Mouse (Mus musculus) midbrain, embryonic 15.5 days (tissue): ENCODE data around the gene Srxn1. TPM values are rescaled to one million over a fixed set of nuclear protein-coding genes. Genes with fewer than 3 reads are reported as not detected.
A peak's percentile ranks its signal among the peaks of the same experiment; 100 is the strongest.

Experiments
- ATAC-seq: fragments of 200-750 bp; cut with Nextera tagmentation; replicated peaks from 2 replicates; pipeline ENCODE4 v1.8.0; 2017; ENCODE audit warnings: moderate TSS enrichment
- H3K27ac ChIP-seq: fragments of 300-500 bp; sonication (generic); 2 replicates; pipeline ENCODE4 v1.5.1; 2015; ENCODE audit warnings: mild to moderate bottlenecking, inconsistent platforms
- H3K27me3 ChIP-seq: fragments of 300-500 bp; sonication (generic); replicated peaks from 2 replicates; pipeline ENCODE4 v1.6.1; 2015; ENCODE audit warnings: inconsistent platforms
- H3K36me3 ChIP-seq: fragments of 300-500 bp; sonication (generic); replicated peaks from 2 replicates; pipeline ENCODE4 v1.6.1; 2015; ENCODE audit warnings: inconsistent platforms
- H3K4me1 ChIP-seq: fragments of 300-500 bp; sonication (generic); 2 replicates; pipeline ENCODE4 v1.6.1; 2015; ENCODE audit warnings: inconsistent platforms
- H3K4me2 ChIP-seq: fragments of 300-500 bp; sonication (generic); 2 replicates; pipeline ENCODE4 v1.6.1; 2015; ENCODE audit warnings: inconsistent platforms, mild to moderate bottlenecking, moderate library complexity
- H3K4me3 ChIP-seq: fragments of 300-500 bp; sonication (generic); 2 replicates; pipeline ENCODE4 v1.5.1; 2015; ENCODE audit warnings: mild to moderate bottlenecking, inconsistent platforms
- H3K9ac ChIP-seq: fragments of 300-500 bp; sonication (generic); 2 replicates; pipeline ENCODE4 v1.6.1; 2015; ENCODE audit warnings: mild to moderate bottlenecking, inconsistent platforms
- H3K9me3 ChIP-seq: fragments of 300-500 bp; sonication (generic); 2 replicates; pipeline ENCODE4 v1.6.1; 2016; ENCODE audit warnings: inconsistent platforms
- whole genome bisulfite sequencing: fragments of 180-500 bp; shearing (Covaris S2); methylation state at CpG from one replicate; pipeline ENCODE4 v1.1.7; 2015; ENCODE audit warnings: mixed read lengths; 5-methylcytosine and 5-hydroxymethylcytosine counted together
- polyA plus RNA-seq: library from polyadenylated mRNA; unstranded; fragments of >200 nt; fragmentation: Nextera tagmentation; extraction: Ambion mirVana; gene quantifications from 2 replicates; pipeline ENCODE4 v1.2.1, GENCODE M21; 2015

Srxn1 gene
- polyA plus RNA-seq, 1 experiment from 2014 or later: 21.5 TPM

- Histone ChIP-seq H3K9me3 (no peaks in the 10 kb centered on the region), H3K27ac (peak within 1 kb of the TSS; percentile 95), H3K4me1 (peaks cover 51% of the 10 kb centered on the region), H3K4me3 (peak within 1 kb of the TSS; percentile 75), H3K36me3 (no peaks in the 10 kb centered on the region), H3K27me3 (no peaks in the 10 kb centered on the region; the same call in 1 of the 2 replicates), H3K4me2 (peak within 1 kb of the TSS; percentile 84), H3K9ac (peak within 1 kb of the TSS; percentile 96)
- 0% methylated on average over 24 of the region's 24 CpGs for WGBS
- peak; percentile 59 for ATAC-seq
Measured at GRCm38 (mm10) chr2:152080685-152081541, 24.4 kb upstream of the Srxn1 start, which contains the start of gene Scrt2. Scrt2 (plus strand) TSS chr2:152081529.

DNA sequence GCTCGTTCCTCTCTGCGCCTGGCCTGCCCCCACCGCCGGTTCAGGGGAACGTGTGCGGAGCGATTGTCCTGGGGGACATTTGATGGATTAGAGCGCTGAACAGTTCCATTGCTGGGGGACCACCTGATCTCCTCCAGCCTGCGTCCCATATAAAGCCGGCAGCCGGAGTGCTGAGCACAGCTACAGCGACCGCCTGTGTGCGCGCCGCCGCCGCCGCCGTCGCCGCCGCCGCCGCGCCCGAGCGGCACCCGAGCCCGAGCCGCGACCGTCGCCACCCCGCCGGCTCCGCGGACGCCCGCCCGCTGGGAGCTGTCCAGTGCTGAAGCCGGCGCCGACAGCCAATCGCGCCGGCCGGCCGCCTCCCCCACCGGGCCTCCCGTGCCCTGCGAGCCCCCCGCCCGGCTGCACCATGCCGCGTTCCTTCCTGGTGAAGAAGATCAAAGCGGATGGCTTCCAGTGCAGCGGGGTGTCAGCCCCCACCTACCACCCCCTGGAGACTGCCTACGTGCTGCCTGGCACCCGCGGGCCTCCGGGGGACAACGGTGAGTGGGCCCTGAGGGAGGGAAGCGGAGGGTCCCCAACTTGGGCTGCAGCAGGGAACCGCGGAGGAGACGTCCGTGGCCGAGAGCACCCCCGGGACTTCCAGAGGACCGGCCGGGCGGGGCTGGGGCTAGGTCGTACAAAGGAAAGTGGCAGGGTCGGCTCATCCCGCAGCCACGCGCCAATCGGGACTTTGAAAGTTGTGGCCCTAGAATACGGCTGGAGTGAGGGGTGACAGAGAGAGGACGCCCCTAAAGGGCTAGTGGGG lies 23.5 kb upstream of the Srxn1 start:
- Histone ChIP-seq H3K27ac (peak overlapping the region; percentile 95), H3K36me3 (no peaks in the 10 kb centered on the region), H3K27me3 (no peaks in the 10 kb centered on the region; the same call in 1 of the 2 replicates), H3K4me1 (peaks cover 60% of the 10 kb centered on the region), H3K4me2 (peak overlapping the region; percentile 84), H3K9ac (peak overlapping the region; percentile 96), H3K9me3 (no peaks in the 10 kb centered on the region), H3K4me3 (peak overlapping the region; percentile 75)
- peak; percentile 79 for ATAC-seq
- under 1% methylated on average over 77 of the region's 81 CpGs for WGBS

GRCm38 (mm10) chr2:152082456-152083285 lies 22.6 kb upstream of the Srxn1 start:
- peak overlapping the region; percentile 95 for H3K27ac ChIP-seq
- H3K9ac ChIP-seq: peak overlapping the region; percentile 96
- no peaks in the 10 kb centered on the region for H3K9me3 ChIP-seq
- no peaks in the 10 kb centered on the region for H3K27me3 ChIP-seq
- peak overlapping the region; percentile 84 for H3K4me2 ChIP-seq
- H3K36me3 ChIP-seq: no peaks in the 10 kb centered on the region
- peak; percentile 5; the same call in 1 of the 2 replicates for ATAC-seq
- peak overlapping the region; percentile 75 for H3K4me3 ChIP-seq
- H3K4me1 ChIP-seq: peaks cover 69% of the 10 kb centered on the region
- 12% methylated on average over 7 of the region's 7 CpGs for WGBS

DNA sequence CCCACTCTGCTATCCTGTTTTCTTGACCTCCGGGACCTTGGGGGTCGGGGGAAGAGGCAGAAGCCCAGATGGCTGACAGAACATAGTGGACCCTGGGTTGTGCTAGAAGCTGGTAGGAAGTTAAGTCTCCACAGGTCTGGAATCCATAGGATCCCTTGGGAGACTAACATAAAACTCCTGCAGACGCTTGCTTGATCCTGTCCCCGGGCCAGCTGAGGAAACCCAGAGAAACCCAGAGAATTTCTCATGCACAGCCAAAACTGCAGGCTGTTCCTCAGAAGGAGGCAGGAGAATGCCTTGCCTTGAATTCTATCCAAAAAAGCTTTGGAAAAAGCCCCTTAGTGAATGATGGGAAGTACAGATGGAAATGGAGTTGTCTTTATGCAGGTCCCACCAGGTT lies 21.9 kb upstream of the Srxn1 start:
- 42% methylated on average over 4 of the region's 4 CpGs for WGBS
- H3K4me3 ChIP-seq: peak overlapping the region; percentile 75
- no peak for ATAC-seq
- peak overlapping the region; percentile 84 for H3K4me2 ChIP-seq
- no peaks in the 10 kb centered on the region for H3K9me3 ChIP-seq
- H3K27ac ChIP-seq: peak overlapping the region; percentile 95
- no peaks in the 10 kb centered on the region for H3K27me3 ChIP-seq
- H3K9ac ChIP-seq: peak overlapping the region; percentile 96
- no peaks in the 10 kb centered on the region for H3K36me3 ChIP-seq
- peaks cover 76% of the 10 kb centered on the region for H3K4me1 ChIP-seq

- Histone ChIP-seq H3K27me3 (no peaks in the 10 kb centered on the region), H3K27ac (peak overlapping the region; percentile 95), H3K4me2 (peak overlapping the region; percentile 84), H3K9me3 (no peaks in the 10 kb centered on the region), H3K4me1 (peaks cover 69% of the 10 kb centered on the region), H3K4me3 (peak overlapping the region; percentile 75), H3K9ac (peak overlapping the region; percentile 96), H3K36me3 (no peaks in the 10 kb centered on the region)
- no peak for ATAC-seq
- WGBS: 15% methylated on average over 6 of the region's 6 CpGs
Measured at GRCm38 (mm10) chr2:152084298-152084697, 21.0 kb upstream of the Srxn1 start.

GRCm38 (mm10) chr2:152085414-152085813 lies 19.9 kb upstream of the Srxn1 start:
- WGBS: 81% methylated on average over 6 of the region's 6 CpGs
- no peaks in the 10 kb centered on the region for H3K27me3 ChIP-seq
- peak overlapping the region; percentile 84 for H3K4me2 ChIP-seq
- ATAC-seq: no peak
- H3K9me3 ChIP-seq: no peaks in the 10 kb centered on the region
- no peak overlapping the region for H3K9ac ChIP-seq
- H3K4me3 ChIP-seq: peak overlapping the region; percentile 75
- 0 out of 2 replicates have a peak overlapping the region, but pooled peaks have one; percentile 95 for H3K27ac ChIP-seq
- peaks cover 59% of the 10 kb centered on the region for H3K4me1 ChIP-seq
- no peaks in the 10 kb centered on the region for H3K36me3 ChIP-seq

DNA sequence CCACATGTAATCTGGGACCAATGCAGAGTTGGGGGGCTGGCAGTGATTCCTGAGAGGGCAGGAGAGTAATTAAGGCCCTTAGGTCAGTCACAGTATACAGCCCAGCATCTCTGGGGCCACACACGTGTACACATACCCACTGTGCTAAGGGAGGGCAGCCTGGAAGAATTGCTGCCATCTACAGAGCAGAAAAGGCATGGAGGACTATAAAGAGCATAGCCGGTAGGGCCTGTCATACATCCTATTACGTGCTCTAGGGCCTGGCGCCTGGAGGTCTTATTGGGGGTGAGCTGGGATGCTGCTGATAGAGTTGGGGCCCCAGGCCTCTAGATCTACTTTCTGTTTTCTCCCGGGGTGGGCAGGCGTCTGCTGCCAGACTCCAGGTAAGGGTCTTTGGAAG lies 18.9 kb upstream of the Srxn1 start:
- H3K4me1 ChIP-seq: peaks cover 65% of the 10 kb centered on the region
- 47% methylated on average over 6 of the region's 6 CpGs for WGBS
- peak overlapping the region; percentile 84 for H3K4me2 ChIP-seq
- no peaks in the 10 kb centered on the region for H3K36me3 ChIP-seq
- 0 out of 2 replicates have a peak overlapping the region, but pooled peaks have one; percentile 9 for H3K4me3 ChIP-seq
- ATAC-seq: no peak
- no peak overlapping the region for H3K27ac ChIP-seq
- no peaks in the 10 kb centered on the region for H3K9me3 ChIP-seq
- no peaks in the 10 kb centered on the region for H3K27me3 ChIP-seq
- H3K9ac ChIP-seq: peak overlapping the region; percentile 10; the same call in 1 of the 2 replicates

DNA sequence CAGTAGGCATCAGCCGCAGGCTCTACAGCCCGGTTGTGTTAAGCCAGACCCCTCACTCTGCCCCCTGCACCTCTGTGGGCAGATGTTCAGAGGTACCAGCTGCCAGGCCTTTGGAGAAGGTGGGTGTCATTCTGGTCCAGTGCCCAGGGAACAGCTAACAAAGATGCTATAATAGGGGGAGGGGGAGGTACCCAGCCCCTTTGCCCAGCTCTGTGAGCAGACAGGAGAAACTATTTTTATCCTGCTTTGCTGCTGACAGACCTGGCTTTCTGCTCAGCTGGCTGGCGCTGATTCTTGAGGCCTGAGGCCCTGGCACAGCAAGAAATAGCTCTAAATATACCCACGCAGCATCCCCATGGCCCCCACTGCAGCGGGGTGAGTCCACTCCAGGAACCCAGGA lies 18.2 kb upstream of the Srxn1 start:
- Histone ChIP-seq H3K4me2 (peak overlapping the region; percentile 84), H3K4me3 (no peak overlapping the region), H3K27me3 (no peaks in the 10 kb centered on the region), H3K36me3 (no peaks in the 10 kb centered on the region), H3K9me3 (no peaks in the 10 kb centered on the region), H3K4me1 (peaks cover 69% of the 10 kb centered on the region), H3K9ac (no peak overlapping the region; the same call in 1 of the 2 replicates), H3K27ac (0 out of 2 replicates have a peak overlapping the region, but pooled peaks have one; percentile 22)
- no peak for ATAC-seq
- WGBS: 68% methylated on average over 5 of the region's 5 CpGs

DNA sequence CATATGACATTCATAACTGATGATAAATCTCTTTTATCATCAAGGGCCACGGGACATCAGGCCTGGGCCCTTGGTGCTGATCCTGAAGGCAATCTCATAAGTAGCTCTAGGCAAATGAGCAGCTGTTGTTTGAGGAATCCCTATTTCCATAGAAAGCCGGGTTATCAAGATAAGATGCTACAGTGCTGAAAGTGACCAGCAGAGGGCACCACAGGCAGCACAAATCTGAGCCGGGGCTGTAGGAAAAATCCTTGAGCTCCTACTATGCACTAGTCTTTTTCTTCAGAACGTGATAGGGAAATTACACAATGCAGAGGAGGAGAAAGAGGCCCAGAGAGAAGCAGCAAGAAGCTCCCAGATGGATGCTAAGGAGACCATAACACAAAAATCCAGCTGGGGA lies 16.2 kb upstream of the Srxn1 start:
- Histone ChIP-seq H3K9ac (no peak overlapping the region), H3K36me3 (no peaks in the 10 kb centered on the region), H3K27ac (no peak overlapping the region), H3K4me2 (no peak overlapping the region), H3K4me1 (peaks cover 72% of the 10 kb centered on the region), H3K4me3 (no peak overlapping the region), H3K9me3 (no peaks in the 10 kb centered on the region), H3K27me3 (0 out of 2 replicates have a peak, but pooled peaks cover 3% of the 10 kb centered on the region)
- ATAC-seq: no peak
- 5% methylated on average over 4 of the region's 4 CpGs for WGBS

DNA sequence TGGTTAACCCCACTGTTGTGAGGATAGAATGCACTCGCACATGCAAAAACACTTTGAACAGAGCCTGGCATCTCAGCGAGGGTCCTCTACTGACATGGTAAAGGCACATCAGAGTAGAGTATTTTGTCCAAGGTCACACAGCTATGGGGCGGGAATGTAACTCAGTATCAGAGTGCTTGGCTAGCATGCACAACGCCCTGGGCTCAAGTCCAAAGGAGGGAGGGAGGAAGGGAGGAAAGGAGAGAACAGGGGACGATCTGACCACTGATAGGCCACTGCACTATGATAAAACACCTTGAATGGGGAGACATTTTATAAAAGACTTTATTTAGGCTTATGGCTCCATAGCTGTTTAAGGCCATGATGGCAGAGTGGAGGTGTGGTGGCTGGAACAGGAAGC lies 15.7 kb upstream of the Srxn1 start:
- Histone ChIP-seq H3K9me3 (no peaks in the 10 kb centered on the region), H3K4me2 (no peak overlapping the region), H3K4me3 (no peak overlapping the region), H3K9ac (no peak overlapping the region), H3K27me3 (peaks cover 7% of the 10 kb centered on the region; the same call in 1 of the 2 replicates), H3K27ac (no peak overlapping the region), H3K36me3 (no peaks in the 10 kb centered on the region), H3K4me1 (peaks cover 67% of the 10 kb centered on the region)
- ATAC-seq: no peak
- WGBS: 83% methylated on average over 5 of the region's 5 CpGs

- peaks cover 7% of the 10 kb centered on the region; the same call in 1 of the 2 replicates for H3K27me3 ChIP-seq
- 83% methylated on average over 5 of the region's 5 CpGs for WGBS
- H3K4me3 ChIP-seq: no peak overlapping the region
- H3K4me1 ChIP-seq: peaks cover 66% of the 10 kb centered on the region
- H3K4me2 ChIP-seq: no peak overlapping the region
- H3K27ac ChIP-seq: no peak overlapping the region
- H3K9ac ChIP-seq: no peak overlapping the region
- no peak for ATAC-seq
- no peaks in the 10 kb centered on the region for H3K36me3 ChIP-seq
- H3K9me3 ChIP-seq: no peaks in the 10 kb centered on the region
Measured at GRCm38 (mm10) chr2:152090486-152090885, 14.8 kb upstream of the Srxn1 start.
